ENCODE assay signal across 25 mouse cellular contexts in the genomic region with DNA sequence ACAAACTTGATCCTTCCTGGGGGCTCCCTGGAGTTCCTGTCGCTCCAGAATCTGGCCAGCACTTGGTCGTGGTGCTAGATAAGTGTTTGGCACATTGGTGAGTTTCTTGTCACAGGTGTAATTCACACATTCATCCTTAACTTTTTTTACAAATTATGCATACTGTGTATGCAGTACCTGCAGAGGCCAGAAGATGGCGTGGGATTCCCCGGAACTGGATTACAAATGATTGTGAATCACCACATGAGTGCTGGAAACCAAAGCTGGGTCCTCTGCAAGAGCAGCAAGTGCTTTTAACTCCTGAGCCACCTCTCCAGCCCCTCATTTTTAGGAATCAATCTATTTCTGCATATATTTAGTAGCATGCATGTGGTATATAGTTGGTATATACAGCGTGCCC. TPM values are rescaled to one million over a fixed set of nuclear protein-coding genes. Genes with fewer than 3 reads are reported as not detected.
DNase-seq lines count a peak whose midpoint lies in the region; ATAC-seq and TF ChIP-seq lines count a peak whose summit lies in the region.
"Had no signal": no experiment of that assay in that cellular context is flagged by ENCODE, and none has a peak within 500 bp of the region (broad histone marks: within the 10 kb centered on the region; RNA-seq: fewer than 3 reads in every experiment).

No protein-coding gene starts in this region.

- no peaks in the 10 kb centered on the region for H3K36me3 ChIP-seq in intestine, postnatal 0 days (ENCODE audit: control insufficient read depth, insufficient read depth)
- H3K36me3 ChIP-seq in intestine, embryonic 16.5 days (ENCODE audit: control insufficient read depth, insufficient read depth, low read length), result 0 out of 2 replicates have a peak, but pooled peaks cover 3% of the 10 kb centered on the region
- H3K36me3 ChIP-seq in lung, embryonic 14.5 days (ENCODE audit: insufficient read depth), result no peaks in the 10 kb centered on the region
- no peaks in the 10 kb centered on the region for H3K36me3 ChIP-seq in midbrain, postnatal 0 days (ENCODE audit: insufficient read depth, low read length)
- H3K36me3 ChIP-seq: embryonic facial prominence, embryonic 12.5 days; hindbrain, embryonic 15.5 days; limb, embryonic 12.5 days had no signal

- H3K4me1 ChIP-seq in intestine, postnatal 0 days (replicated peaks; ENCODE audit: control insufficient read depth, insufficient read depth, low read length), result peaks cover 13% of the 10 kb centered on the region; the same call in 1 of the 2 replicates
- peaks cover 32% of the 10 kb centered on the region for H3K4me1 ChIP-seq in intestine, embryonic 16.5 days (ENCODE audit: control insufficient read depth, insufficient read depth, low read length)
- no peaks in the 10 kb centered on the region for H3K4me1 ChIP-seq in lung, embryonic 14.5 days (ENCODE audit: insufficient read depth)
- H3K4me1 ChIP-seq in midbrain, postnatal 0 days (ENCODE audit: insufficient read depth, low read length), result no peaks in the 10 kb centered on the region
- H3K4me1 ChIP-seq: forebrain, embryonic 13.5 days; hindbrain, embryonic 15.5 days; limb, embryonic 12.5 days had no signal

- H3K27ac ChIP-seq in intestine, postnatal 0 days (ENCODE audit: low read depth, low read length), result peak overlapping the region; percentile 82; the same call in 1 of the 2 replicates
- H3K27ac ChIP-seq in intestine, embryonic 16.5 days (ENCODE audit: low read length), result no peak overlapping the region; the same call in 1 of the 2 replicates
- no peak overlapping the region for H3K27ac ChIP-seq in lung, embryonic 14.5 days (ENCODE audit: low read depth)
- H3K27ac ChIP-seq in midbrain, postnatal 0 days (ENCODE audit: low read depth, low read length), result no peak overlapping the region
- H3K27ac ChIP-seq: embryonic facial prominence, embryonic 12.5 days; forebrain, embryonic 13.5 days; hindbrain, embryonic 15.5 days; limb, embryonic 12.5 days had no signal

- 81% methylated on average over 5 of the region's 5 CpGs for WGBS in intestine, postnatal 0 days
- 79% methylated on average over 5 of the region's 5 CpGs for WGBS in intestine, embryonic 16.5 days
- 69% methylated on average over 5 of the region's 5 CpGs for WGBS in lung, embryonic 14.5 days
- WGBS in midbrain, postnatal 0 days, result 76% methylated on average over 5 of the region's 5 CpGs

- no peaks in the 10 kb centered on the region for H3K27me3 ChIP-seq in intestine, postnatal 0 days (replicated peaks; ENCODE audit: control insufficient read depth, insufficient read depth, low read length)
- no peaks in the 10 kb centered on the region for H3K27me3 ChIP-seq in intestine, embryonic 16.5 days (replicated peaks; ENCODE audit: control insufficient read depth, insufficient read depth, low read length)
- no peaks in the 10 kb centered on the region for H3K27me3 ChIP-seq in lung, embryonic 14.5 days (ENCODE audit: insufficient read depth, low read length)
- H3K27me3 ChIP-seq in midbrain, postnatal 0 days (ENCODE audit: insufficient read depth, low read length), result no peaks in the 10 kb centered on the region
- H3K27me3 ChIP-seq: embryonic facial prominence, embryonic 12.5 days; forebrain, embryonic 13.5 days; hindbrain, embryonic 15.5 days; limb, embryonic 12.5 days; liver, embryonic 15.5 days had no signal

- no peak overlapping the region for H3K4me3 ChIP-seq in intestine, postnatal 0 days (ENCODE audit: low read depth, low read length)
- no peak overlapping the region for H3K4me3 ChIP-seq in intestine, embryonic 16.5 days (ENCODE audit: low read length)
- no peak overlapping the region for H3K4me3 ChIP-seq in lung, embryonic 14.5 days (ENCODE audit: low read depth, low read length)
- no peak overlapping the region for H3K4me3 ChIP-seq in midbrain, postnatal 0 days (ENCODE audit: low read depth, low read length)
- H3K4me3 ChIP-seq: embryonic facial prominence, embryonic 12.5 days; erythroblast, embryonic 14.5 days; forebrain, embryonic 13.5 days; hindbrain, embryonic 15.5 days; limb, embryonic 12.5 days; liver, embryonic 15.5 days had no signal

- ATAC-seq in intestine, postnatal 0 days, result no peak
- no peak for ATAC-seq in intestine, embryonic 16.5 days
- ATAC-seq in lung, embryonic 14.5 days (ENCODE audit: insufficient read depth), result no peak
- ATAC-seq in midbrain, postnatal 0 days (ENCODE audit: low FRiP score), result no peak
- ATAC-seq: forebrain, embryonic 13.5 days had no signal

- no peak overlapping the region for H3K9ac ChIP-seq in intestine, postnatal 0 days (ENCODE audit: low read depth, low read length)
- H3K9ac ChIP-seq in intestine, embryonic 16.5 days (ENCODE audit: low read depth, low read length), result no peak overlapping the region
- no peak overlapping the region for H3K9ac ChIP-seq in lung, embryonic 14.5 days
- no peak overlapping the region for H3K9ac ChIP-seq in midbrain, postnatal 0 days (replicated peaks; ENCODE audit: low read length, poor library complexity, severe bottlenecking)
- H3K9ac ChIP-seq: embryonic facial prominence, embryonic 12.5 days; forebrain, embryonic 13.5 days; hindbrain, embryonic 15.5 days; limb, embryonic 12.5 days; liver, embryonic 15.5 days had no signal

- TF ChIP-seq CTCF in intestine, postnatal 0 days (IDR thresholded peaks at IDR 0.05; ENCODE audit: low read depth), result peak; percentile 50
- TF ChIP-seq CTCF in lung, embryonic 14.5 days (IDR thresholded peaks at IDR 0.05; ENCODE audit: low read depth), result peak; percentile 31
- no peak; the same call in 1 of the 2 replicates for TF ChIP-seq CTCF in midbrain, postnatal 0 days (IDR thresholded peaks at IDR 0.05)

- no peak for DNase-seq in lung, embryonic 14.5 days
- no peak for DNase-seq in lung, postnatal 25 days (ENCODE audit: low spot score)
- DNase-seq in ZHBTc4 (ENCODE audit: low read depth, low spot score), result peak; percentile 64
- no peak for DNase-seq in thymus, postnatal 10 days (ENCODE audit: low spot score in 2 of 2)
- no peak for DNase-seq in midbrain, postnatal 0 days (ENCODE audit: low spot score)
- DNase-seq: adrenal gland, adult 8-10 months; cerebellum, adult 9-11 months; gastrocnemius, postnatal 36 days; heart, postnatal 14 days; kidney, adult 11 months; kidney, postnatal 25 days; lung, postnatal 36 days; right cerebral cortex, postnatal 25 days; thymus, postnatal 25 days had no signal

- H3K9me3 ChIP-seq in intestine, postnatal 0 days (ENCODE audit: control insufficient read depth), result no peaks in the 10 kb centered on the region
- no peaks in the 10 kb centered on the region for H3K9me3 ChIP-seq in intestine, embryonic 16.5 days (ENCODE audit: control insufficient read depth, low read length)
- H3K9me3 ChIP-seq in lung, embryonic 14.5 days (ENCODE audit: low read depth, low read length), result no peaks in the 10 kb centered on the region
- no peaks in the 10 kb centered on the region for H3K9me3 ChIP-seq in midbrain, postnatal 0 days (ENCODE audit: low read length)
- H3K9me3 ChIP-seq: embryonic facial prominence, embryonic 12.5 days; forebrain, embryonic 13.5 days; hindbrain, embryonic 15.5 days; liver, embryonic 15.5 days had no signal

- H3K4me2 ChIP-seq in intestine, postnatal 0 days (replicated peaks; ENCODE audit: low read depth), result no peak overlapping the region
- H3K4me2 ChIP-seq in intestine, embryonic 16.5 days (ENCODE audit: low read depth, low read length), result no peak overlapping the region
- no peak overlapping the region for H3K4me2 ChIP-seq in lung, embryonic 14.5 days
- no peak overlapping the region for H3K4me2 ChIP-seq in midbrain, postnatal 0 days (ENCODE audit: low read depth, low read length, poor library complexity, severe bottlenecking)
- H3K4me2 ChIP-seq: embryonic facial prominence, embryonic 12.5 days; forebrain, embryonic 13.5 days; heart, embryonic 11.5 days; hindbrain, embryonic 15.5 days; limb, embryonic 12.5 days; liver, embryonic 15.5 days had no signal

RNA-seq across cellular contexts. Expression of a gene that starts 15.0 kb away (rescaled TPM):
- polyA plus RNA-seq in intestine, postnatal 0 days (2015; fragmentation: Nextera tagmentation; extraction: Ambion mirVana), result 30.0 and 34.5 TPM in 2 replicates
- 30.7 and 37.8 TPM in 2 replicates for polyA plus RNA-seq in intestine, embryonic 16.5 days (2015; fragmentation: Nextera tagmentation; extraction: Ambion mirVana)
- 7.6 and 9.3 TPM in 2 replicates for polyA plus RNA-seq in lung, embryonic 14.5 days (2014; fragmentation: Nextera tagmentation; extraction: Ambion mirVana)
- 5.2 and 9.6 TPM in 2 replicates for total RNA-seq in midbrain, postnatal 0 days (2014; rRNA removed)
- polyA plus RNA-seq in midbrain, postnatal 0 days (2015; fragmentation: Nextera tagmentation; extraction: Ambion mirVana), result 4.0 and 5.4 TPM in 2 replicates

RNA-seq across cellular contexts. Expression of a gene that starts 25.2 kb away (rescaled TPM):
- 7.4 and 24.6 TPM in 2 replicates for polyA plus RNA-seq in intestine, postnatal 0 days (2015; fragmentation: Nextera tagmentation; extraction: Ambion mirVana)
- 0.28 and 0.68 TPM in 2 replicates for polyA plus RNA-seq in intestine, embryonic 16.5 days (2015; fragmentation: Nextera tagmentation; extraction: Ambion mirVana)
- polyA plus RNA-seq in lung, embryonic 14.5 days (2014; fragmentation: Nextera tagmentation; extraction: Ambion mirVana), result 7.6 and 9.1 TPM in 2 replicates
- 0.27 and 1.5 TPM in 2 replicates for total RNA-seq in midbrain, postnatal 0 days (2014; rRNA removed)
- polyA plus RNA-seq in midbrain, postnatal 0 days (2015; fragmentation: Nextera tagmentation; extraction: Ambion mirVana), result 0.19 TPM in 1 of 2 replicates, not detected in the other
- total RNA-seq: adrenal gland, adult 8-10 months; G1E; gastrocnemius, postnatal 36 days; heart, postnatal 14 days; left cerebral cortex, postnatal 10 days had no signal
- polyA plus RNA-seq: embryonic facial prominence, embryonic 12.5 days; erythroblast, embryonic 14.5 days; forebrain, embryonic 13.5 days; G1E; heart, embryonic 11.5 days; limb, embryonic 12.5 days; liver, embryonic 15.5 days had no signal

RNA-seq across cellular contexts. Expression of a gene that starts 57.3 kb away (rescaled TPM):
- 0.33 and 0.64 TPM in 2 replicates for polyA plus RNA-seq in intestine, postnatal 0 days (2015; fragmentation: Nextera tagmentation; extraction: Ambion mirVana)
- 0.69 and 1.8 TPM in 2 replicates for polyA plus RNA-seq in intestine, embryonic 16.5 days (2015; fragmentation: Nextera tagmentation; extraction: Ambion mirVana)
- polyA plus RNA-seq in lung, embryonic 14.5 days (2014; fragmentation: Nextera tagmentation; extraction: Ambion mirVana), result 1.5 TPM in 1 of 2 replicates, not detected in the other
- total RNA-seq in midbrain, postnatal 0 days (2014; rRNA removed), result 2.5 and 3.2 TPM in 2 replicates
- polyA plus RNA-seq in midbrain, postnatal 0 days (2015; fragmentation: Nextera tagmentation; extraction: Ambion mirVana), result 2.2 and 3.2 TPM in 2 replicates
- total RNA-seq: G1E had no signal
- polyA plus RNA-seq: forebrain, embryonic 13.5 days; limb, embryonic 12.5 days; liver, embryonic 15.5 days had no signal

RNA-seq across cellular contexts. Expression of a gene that starts 57.6 kb away (rescaled TPM):
- polyA plus RNA-seq in intestine, postnatal 0 days (2015; fragmentation: Nextera tagmentation; extraction: Ambion mirVana), result 0.12 TPM in 1 of 2 replicates, not detected in the other
- polyA plus RNA-seq in intestine, embryonic 16.5 days (2015; fragmentation: Nextera tagmentation; extraction: Ambion mirVana), result 0.16 and 0.26 TPM in 2 replicates
- 1.1 and 1.3 TPM in 2 replicates for polyA plus RNA-seq in lung, embryonic 14.5 days (2014; fragmentation: Nextera tagmentation; extraction: Ambion mirVana)
- 5.2 and 5.8 TPM in 2 replicates for total RNA-seq in midbrain, postnatal 0 days (2014; rRNA removed)
- 0.56 and 0.90 TPM in 2 replicates for polyA plus RNA-seq in midbrain, postnatal 0 days (2015; fragmentation: Nextera tagmentation; extraction: Ambion mirVana)
- polyA plus RNA-seq: erythroblast, embryonic 14.5 days; liver, embryonic 15.5 days had no signal
